Mouse (Mus musculus): ENCODE data around the gene Itpr3. TPM values are rescaled to one million over a fixed set of nuclear protein-coding genes. Genes with fewer than 3 reads are reported as not detected.
A peak's percentile ranks its signal among the peaks of the same experiment; 100 is the strongest.

Gene Itpr3
- polyA plus RNA-seq, 1 experiment = 1.3 TPM

DNA sequence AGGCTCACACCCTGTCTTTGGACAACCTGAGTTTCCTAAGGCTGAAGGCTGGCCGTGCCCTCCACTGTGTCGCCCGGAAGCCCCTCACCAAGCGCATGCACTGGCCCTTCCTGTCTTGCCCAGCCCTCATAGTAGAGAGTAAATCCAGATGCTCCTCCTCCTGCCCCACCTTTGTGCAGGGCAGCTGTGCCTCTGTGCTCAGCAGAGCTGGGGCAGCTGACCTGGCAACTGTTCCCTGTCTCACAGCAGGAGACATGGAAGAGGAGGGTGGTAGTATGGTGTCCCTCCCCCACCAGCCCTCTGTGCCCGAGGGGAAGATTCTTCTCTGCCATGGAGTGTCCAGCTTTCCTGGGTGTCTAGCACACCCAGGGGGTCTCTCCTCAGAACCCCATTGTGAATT, 44.6 kb downstream of the Itpr3 start:
- Histone ChIP-seq H3K4me1 (no peaks in the 10 kb centered on the region; the same call in 1 of the 2 replicates), H3K4me3 (replicated peaks) (no peak overlapping the region), H3K9me3 (no peaks in the 10 kb centered on the region), H3K36me3 (replicated peaks; ENCODE audit: low read length) (no peaks in the 10 kb centered on the region), H3K27me3 (replicated peaks) (peaks cover 48% of the 10 kb centered on the region)
- TF ChIP-seq GATA1 (IDR thresholded peaks at IDR 0.05; ENCODE audit: borderline replicate concordance, low read length) (no peak), FLI1 (IDR thresholded peaks at IDR 0.05; ENCODE audit: low read length) (no peak)

DNA sequence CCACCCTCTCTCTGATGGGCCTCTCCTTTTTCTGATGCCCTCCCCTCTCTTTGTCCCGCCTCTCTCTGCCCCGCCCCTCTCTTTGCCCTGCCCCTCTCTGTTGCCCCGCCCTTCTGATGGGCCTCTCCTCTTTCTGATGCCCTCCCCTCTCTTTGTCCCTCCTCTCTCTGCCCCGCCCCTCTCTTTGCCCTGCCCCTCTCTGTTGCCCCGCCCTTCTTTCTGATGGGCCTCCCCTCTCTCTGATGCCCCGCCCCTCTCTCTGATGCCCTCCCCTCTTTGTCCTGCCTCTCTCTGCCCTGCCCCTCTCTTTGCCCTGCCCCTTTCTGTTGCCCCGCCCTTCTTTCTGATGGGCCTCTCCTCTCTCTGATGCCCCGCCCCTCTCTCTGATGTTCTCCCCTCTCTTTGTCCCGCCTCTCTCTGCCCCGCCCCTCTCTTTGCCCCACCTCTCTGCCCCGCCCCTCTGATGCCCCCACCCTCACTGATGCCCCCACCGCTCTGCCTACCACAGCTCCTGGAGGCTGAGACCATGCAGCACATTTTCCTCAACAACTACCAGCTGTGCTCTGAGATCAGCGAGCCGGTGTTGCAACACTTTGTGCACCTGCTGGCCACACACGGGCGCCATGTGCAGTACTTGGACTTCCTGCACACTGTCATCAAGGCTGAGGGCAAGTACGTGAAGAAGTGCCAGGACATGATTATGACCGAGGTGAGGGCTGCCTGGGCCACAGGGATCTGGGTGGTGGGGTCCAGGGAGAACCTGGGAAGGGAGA, 48.8 kb downstream of the Itpr3 start:
- peaks cover 6% of the 10 kb centered on the region; the same call in 1 of the 2 replicates for H3K4me1 ChIP-seq
- H3K36me3 ChIP-seq (replicated peaks; ENCODE audit: low read length) = no peaks in the 10 kb centered on the region
- H3K27me3 ChIP-seq (replicated peaks) = peaks cover 51% of the 10 kb centered on the region
- no peaks in the 10 kb centered on the region for H3K9me3 ChIP-seq
- no peak for TF ChIP-seq FLI1 (IDR thresholded peaks at IDR 0.05; ENCODE audit: low read length)
- no peak for TF ChIP-seq GATA1 (IDR thresholded peaks at IDR 0.05; ENCODE audit: borderline replicate concordance, low read length)
- H3K4me3 ChIP-seq (replicated peaks) = no peak overlapping the region

DNA sequence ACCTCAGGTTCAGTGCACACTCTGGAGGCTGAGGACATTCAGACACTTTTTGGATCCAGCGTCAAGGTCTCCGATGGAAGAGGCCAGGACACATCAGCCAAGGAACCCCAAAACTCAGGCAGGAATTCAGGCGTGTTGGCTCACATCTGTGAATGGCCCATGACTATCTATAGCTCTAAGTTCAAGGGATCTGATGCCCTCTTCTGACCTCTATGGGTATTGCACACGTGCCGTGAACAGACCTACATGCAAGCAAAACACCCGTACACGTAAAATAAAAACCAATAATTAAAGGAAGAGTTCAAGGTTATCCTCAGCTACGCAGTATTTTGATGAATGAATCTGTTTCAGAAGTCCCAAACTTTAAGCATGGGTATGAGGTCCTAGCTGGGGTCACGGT, 49.6 kb downstream of the Itpr3 start:
- Histone ChIP-seq H3K4me3 (replicated peaks) (no peak overlapping the region), H3K4me1 (peaks cover 6% of the 10 kb centered on the region; the same call in 1 of the 2 replicates), H3K27me3 (replicated peaks) (peaks cover 49% of the 10 kb centered on the region), H3K36me3 (replicated peaks; ENCODE audit: low read length) (no peaks in the 10 kb centered on the region), H3K9me3 (no peaks in the 10 kb centered on the region)
- TF ChIP-seq GATA1 (IDR thresholded peaks at IDR 0.05; ENCODE audit: borderline replicate concordance, low read length) (no peak), FLI1 (IDR thresholded peaks at IDR 0.05; ENCODE audit: low read length) (no peak)

DNA sequence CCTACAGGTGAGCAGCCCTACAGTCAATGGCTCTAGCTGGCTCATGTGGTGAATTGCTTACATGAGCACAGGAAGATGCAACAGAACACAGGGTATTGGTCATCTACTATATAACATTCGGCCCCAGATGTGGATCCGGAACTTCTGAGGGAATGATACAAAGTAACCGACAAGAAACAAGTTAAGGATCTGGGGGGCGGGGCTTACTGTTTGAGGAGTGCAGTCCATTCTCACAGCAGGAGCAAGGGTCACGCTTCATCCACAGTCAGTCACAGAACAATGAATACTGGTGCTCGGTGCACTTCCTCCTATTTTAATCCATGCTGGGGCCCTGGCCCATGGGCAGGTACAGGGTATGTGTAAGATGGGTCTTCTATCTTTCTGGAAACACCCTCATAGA, 50.8 kb downstream of the Itpr3 start:
- H3K27me3 ChIP-seq (replicated peaks) = peaks cover 45% of the 10 kb centered on the region
- H3K36me3 ChIP-seq (replicated peaks; ENCODE audit: low read length) = no peaks in the 10 kb centered on the region
- no peaks in the 10 kb centered on the region for H3K9me3 ChIP-seq
- TF ChIP-seq GATA1 (IDR thresholded peaks at IDR 0.05; ENCODE audit: borderline replicate concordance, low read length) (no peak), FLI1 (IDR thresholded peaks at IDR 0.05; ENCODE audit: low read length) (no peak)
- H3K4me1 ChIP-seq = peaks cover 6% of the 10 kb centered on the region; the same call in 1 of the 2 replicates
- H3K4me3 ChIP-seq (replicated peaks) = no peak overlapping the region

DNA sequence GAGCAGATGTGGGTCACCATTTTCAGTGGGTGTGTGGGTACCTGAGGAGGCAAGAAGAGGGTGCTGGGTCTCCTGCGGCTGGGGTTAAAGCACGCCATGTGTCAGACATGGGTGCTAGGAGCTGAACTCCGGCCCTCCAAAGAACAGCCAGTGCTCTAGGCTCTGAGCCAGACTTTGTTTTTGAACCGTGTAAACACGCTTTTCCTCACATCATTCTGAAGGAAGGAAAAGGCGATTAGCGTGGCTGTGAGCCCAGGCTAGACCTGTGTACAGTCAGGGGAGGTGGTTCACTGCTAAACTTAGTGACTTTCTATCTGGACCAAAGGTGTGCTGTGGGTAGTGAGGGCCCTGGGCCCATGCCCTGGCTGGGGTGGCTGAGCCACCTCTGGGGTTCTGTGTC, 53.0 kb downstream of the Itpr3 start:
- Histone ChIP-seq H3K4me3 (replicated peaks) (no peak overlapping the region), H3K36me3 (replicated peaks; ENCODE audit: low read length) (no peaks in the 10 kb centered on the region), H3K9me3 (no peaks in the 10 kb centered on the region), H3K27me3 (replicated peaks) (peaks cover 53% of the 10 kb centered on the region), H3K4me1 (peaks cover 6% of the 10 kb centered on the region; the same call in 1 of the 2 replicates)
- TF ChIP-seq GATA1 (IDR thresholded peaks at IDR 0.05; ENCODE audit: borderline replicate concordance, low read length) (no peak), FLI1 (IDR thresholded peaks at IDR 0.05; ENCODE audit: low read length) (no peak)

DNA sequence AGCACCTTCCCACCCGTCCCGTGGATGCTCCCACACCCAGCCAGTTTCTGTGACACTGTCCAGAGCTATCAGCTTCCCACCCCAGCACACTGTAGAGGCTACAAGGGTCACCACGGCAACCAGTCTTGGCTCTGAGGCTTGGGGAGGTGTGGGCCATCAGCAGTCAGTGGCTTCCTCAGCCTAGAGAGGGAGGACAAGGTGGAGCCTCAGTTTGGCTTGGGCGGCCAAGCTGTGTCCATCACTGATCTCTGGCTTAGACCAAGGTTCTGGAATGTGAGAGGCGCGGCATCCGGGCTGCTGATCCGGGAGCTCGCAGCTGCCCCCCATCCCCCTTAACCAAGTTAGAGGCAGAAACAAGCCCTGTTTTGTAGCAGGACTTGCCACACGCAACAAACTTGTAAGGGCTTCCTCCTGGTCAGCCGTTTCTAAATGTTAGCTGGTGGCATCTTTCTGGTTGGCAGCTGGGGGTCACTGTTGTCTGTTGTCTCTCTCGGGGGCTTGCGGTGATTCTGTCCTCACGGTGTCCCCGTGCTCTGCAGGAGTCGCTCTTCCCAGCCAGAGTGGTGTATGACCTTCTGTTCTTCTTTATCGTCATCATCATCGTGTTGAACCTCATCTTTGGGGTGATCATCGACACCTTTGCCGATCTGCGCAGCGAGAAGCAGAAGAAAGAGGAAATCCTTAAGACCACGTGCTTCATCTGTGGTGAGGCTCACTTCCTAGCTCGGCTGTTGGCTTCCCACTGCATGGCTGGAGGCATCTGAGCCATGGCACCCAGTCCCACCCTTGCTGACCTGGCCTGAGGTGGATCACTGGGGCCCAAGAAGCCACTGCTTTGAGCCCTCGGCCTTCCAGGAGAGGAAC, 61.8 kb downstream of the Itpr3 start:
- Histone ChIP-seq H3K27me3 (replicated peaks) (peaks cover 50% of the 10 kb centered on the region), H3K4me3 (replicated peaks) (peak overlapping the region; percentile 24), H3K36me3 (replicated peaks; ENCODE audit: low read length) (peaks cover 46% of the 10 kb centered on the region), H3K9me3 (peaks cover 27% of the 10 kb centered on the region), H3K4me1 (peaks cover 11% of the 10 kb centered on the region)
- TF ChIP-seq FLI1 (IDR thresholded peaks at IDR 0.05; ENCODE audit: low read length) (no peak), GATA1 (IDR thresholded peaks at IDR 0.05; ENCODE audit: borderline replicate concordance, low read length) (no peak)

DNA sequence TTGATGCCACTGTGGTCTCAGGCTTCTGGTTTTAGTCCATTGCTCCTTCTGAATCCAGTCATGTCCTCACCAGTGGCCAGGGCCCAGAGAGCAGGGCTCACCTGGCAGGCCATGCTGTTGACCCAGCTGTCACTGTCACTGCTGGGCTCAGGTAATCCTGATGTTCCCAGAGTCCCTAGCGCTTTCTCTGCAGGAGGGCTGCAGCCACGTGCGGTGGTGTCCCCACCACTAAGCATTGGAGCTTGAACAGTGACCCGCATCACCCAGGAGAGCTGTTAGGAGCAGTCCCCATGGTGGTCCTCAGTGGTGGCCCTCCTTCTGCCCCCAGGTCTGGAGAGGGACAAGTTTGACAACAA, 62.4 kb downstream of the Itpr3 start:
- H3K27me3 ChIP-seq (replicated peaks) = peaks cover 44% of the 10 kb centered on the region
- TF ChIP-seq GATA1 (IDR thresholded peaks at IDR 0.05; ENCODE audit: borderline replicate concordance, low read length) (no peak), FLI1 (IDR thresholded peaks at IDR 0.05; ENCODE audit: low read length) (no peak)
- peaks cover 13% of the 10 kb centered on the region for H3K4me1 ChIP-seq
- no peak overlapping the region for H3K4me3 ChIP-seq (replicated peaks)
- H3K9me3 ChIP-seq = peaks cover 27% of the 10 kb centered on the region
- H3K36me3 ChIP-seq (replicated peaks; ENCODE audit: low read length) = peaks cover 52% of the 10 kb centered on the region

DNA sequence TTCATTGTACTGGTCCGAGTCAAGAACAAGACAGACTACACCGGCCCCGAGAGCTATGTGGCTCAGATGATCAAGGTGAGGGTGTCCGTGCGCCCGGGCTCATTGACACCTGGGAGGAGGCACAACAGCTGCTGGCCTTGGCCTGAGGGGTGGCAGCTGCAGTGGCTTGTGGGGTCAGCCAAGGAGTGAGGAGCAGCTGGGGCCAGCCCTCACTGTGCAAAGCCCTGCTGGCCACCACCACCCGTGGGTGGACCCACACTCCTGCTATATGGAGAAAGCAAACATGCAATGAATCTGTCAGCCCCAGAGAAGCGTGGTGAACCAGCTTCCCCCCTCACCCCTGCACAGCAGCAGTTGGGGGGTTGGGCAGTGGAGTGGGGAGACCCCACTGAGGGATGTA, 62.9 kb downstream of the Itpr3 start:
- Histone ChIP-seq H3K36me3 (replicated peaks; ENCODE audit: low read length) (peaks cover 56% of the 10 kb centered on the region), H3K4me3 (replicated peaks) (no peak overlapping the region), H3K4me1 (peaks cover 14% of the 10 kb centered on the region), H3K9me3 (peaks cover 27% of the 10 kb centered on the region), H3K27me3 (replicated peaks) (peaks cover 40% of the 10 kb centered on the region)
- TF ChIP-seq FLI1 (IDR thresholded peaks at IDR 0.05; ENCODE audit: low read length) (no peak), GATA1 (IDR thresholded peaks at IDR 0.05; ENCODE audit: borderline replicate concordance, low read length) (no peak)

DNA sequence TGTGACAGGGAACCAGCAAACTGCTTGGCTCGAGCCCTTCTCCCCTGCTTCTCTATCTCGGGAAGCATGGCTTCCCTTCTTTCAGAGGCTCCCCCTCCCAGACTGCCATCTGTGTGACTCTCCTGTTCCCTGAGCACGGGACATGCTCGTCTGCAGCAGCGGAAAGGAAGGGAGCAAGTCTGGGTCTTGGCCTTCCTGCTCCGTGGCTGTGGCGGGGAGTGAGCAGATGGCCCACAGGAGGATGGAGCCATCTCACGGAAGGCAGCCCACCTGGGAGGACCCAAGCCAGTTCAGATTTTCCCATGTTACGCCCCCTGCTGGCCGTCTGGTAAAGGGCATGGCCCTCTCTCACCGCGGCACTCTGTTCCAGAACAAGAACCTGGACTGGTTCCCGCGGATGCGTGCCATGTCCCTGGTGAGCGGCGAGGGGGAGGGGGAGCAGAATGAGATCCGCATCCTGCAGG, 63.5 kb downstream of the Itpr3 start:
- H3K4me3 ChIP-seq (replicated peaks) = no peak overlapping the region
- peaks cover 62% of the 10 kb centered on the region for H3K36me3 ChIP-seq (replicated peaks; ENCODE audit: low read length)
- peaks cover 18% of the 10 kb centered on the region for H3K4me1 ChIP-seq
- peaks cover 27% of the 10 kb centered on the region for H3K9me3 ChIP-seq
- no peak for TF ChIP-seq GATA1 (IDR thresholded peaks at IDR 0.05; ENCODE audit: borderline replicate concordance, low read length)
- no peak for TF ChIP-seq FLI1 (IDR thresholded peaks at IDR 0.05; ENCODE audit: low read length)
- peaks cover 38% of the 10 kb centered on the region for H3K27me3 ChIP-seq (replicated peaks)

DNA sequence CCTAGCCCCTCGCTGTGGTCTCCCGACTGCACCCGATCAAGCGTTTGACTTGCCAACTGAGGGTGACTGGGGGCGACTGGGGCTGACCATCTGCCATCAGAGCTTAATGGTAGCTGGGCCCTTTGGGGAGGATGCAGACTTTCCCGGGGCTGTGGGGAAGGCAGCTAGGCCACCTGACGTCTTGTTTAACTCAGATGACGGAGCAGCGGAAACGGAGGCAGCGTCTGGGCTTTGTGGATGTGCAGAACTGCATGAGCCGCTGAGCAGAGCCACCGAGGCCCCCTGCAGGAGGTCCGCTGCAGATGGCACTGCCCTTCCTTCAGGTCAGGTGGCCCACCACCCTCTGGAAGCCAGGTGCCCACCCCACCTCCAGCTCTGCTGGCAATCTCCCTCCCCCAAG, 64.2 kb downstream of the Itpr3 start:
- peaks cover 31% of the 10 kb centered on the region for H3K27me3 ChIP-seq (replicated peaks)
- H3K4me1 ChIP-seq = peaks cover 18% of the 10 kb centered on the region
- no peak overlapping the region for H3K4me3 ChIP-seq (replicated peaks)
- peaks cover 63% of the 10 kb centered on the region for H3K36me3 ChIP-seq (replicated peaks; ENCODE audit: low read length)
- H3K9me3 ChIP-seq = peaks cover 21% of the 10 kb centered on the region
- TF ChIP-seq GATA1 (IDR thresholded peaks at IDR 0.05; ENCODE audit: borderline replicate concordance, low read length) (no peak), FLI1 (IDR thresholded peaks at IDR 0.05; ENCODE audit: low read length) (no peak)
